Mouse (Mus musculus): ENCODE data around the gene Zfyve26.
"Not testable (repeated sequence)": the region's sequence is repeated elsewhere in the genome, so short reads cannot be mapped to it uniquely, and the experiment has no call there.

The Zfyve26 gene

GRCm38 (mm10) chr12:79260154-79260553, 36.0 kb downstream of the Zfyve26 start:
- no peak for DNase-seq (ENCODE audit: low read depth, low spot score)

- DNase-seq (ENCODE audit: low read depth, low spot score), result no peak
These were observed 41.1 kb downstream of the Zfyve26 start for GRCm38 (mm10) chr12:79254975-79255374.

- DNase-seq (ENCODE audit: low read depth, low spot score), result no peak
These were observed 42.6 kb downstream of the Zfyve26 start for GRCm38 (mm10) chr12:79253294-79254053.

- peak; percentile 86 for DNase-seq (ENCODE audit: low read depth, low spot score)
These were observed 48.0 kb downstream of the Zfyve26 start for GRCm38 (mm10) chr12:79248110-79248509.

- DNase-seq (ENCODE audit: low read depth, low spot score), result no peak
These were observed 53.2 kb downstream of the Zfyve26 start for GRCm38 (mm10) chr12:79242921-79243320.

GRCm38 (mm10) chr12:79241985-79242384, 54.1 kb downstream of the Zfyve26 start:
- no peak for DNase-seq (ENCODE audit: low read depth, low spot score)

- no peak for DNase-seq (ENCODE audit: low read depth, low spot score)
These were observed 60.5 kb downstream of the Zfyve26 start for GRCm38 (mm10) chr12:79235485-79236080.

- DNase-seq (ENCODE audit: low read depth, low spot score), result no peak
These were observed 78.6 kb downstream of the Zfyve26 start for GRCm38 (mm10) chr12:79217511-79217910.

GRCm38 (mm10) chr12:79211447-79211846, 84.7 kb downstream of the Zfyve26 start:
- DNase-seq (ENCODE audit: low read depth, low spot score), result no peak

GRCm38 (mm10) chr12:79208703-79209464, 87.2 kb downstream of the Zfyve26 start, which contains the start of gene Rdh12:
Gene Rdh12 (plus strand): TSS chr12:79208914.
- DNase-seq (ENCODE audit: low read depth, low spot score), result peak; percentile 45

GRCm38 (mm10) chr12:79201882-79202281, 94.2 kb downstream of the Zfyve26 start:
- DNase-seq (ENCODE audit: low read depth, low spot score), result no peak

- no peak for DNase-seq (ENCODE audit: low read depth, low spot score)
These were observed 99.0 kb downstream of the Zfyve26 start for GRCm38 (mm10) chr12:79197105-79197504.

- peak; percentile 81 for DNase-seq (ENCODE audit: low read depth, low spot score)
These were observed 102.7 kb downstream of the Zfyve26 start for GRCm38 (mm10) chr12:79193441-79193840.

GRCm38 (mm10) chr12:79192193-79192592, 103.9 kb downstream of the Zfyve26 start, which contains the start of gene Rdh11:
Gene Rdh11 (minus strand): TSS chr12:79192293.
- DNase-seq (ENCODE audit: low read depth, low spot score), result no peak

- peak; percentile 91 for DNase-seq (ENCODE audit: low read depth, low spot score)
These were observed 104.4 kb downstream of the Zfyve26 start for GRCm38 (mm10) chr12:79191701-79192100.

GRCm38 (mm10) chr12:79190931-79191673, 105.0 kb downstream of the Zfyve26 start:
- DNase-seq (ENCODE audit: low read depth, low spot score), result peak; percentile 93

- not testable (repeated sequence) for DNase-seq (ENCODE audit: low read depth, low spot score)
These were observed 110.9 kb downstream of the Zfyve26 start for GRCm38 (mm10) chr12:79185160-79185559.

Data from R1 (cell line).